Mouse (Mus musculus) megakaryocyte, adult 5-6 weeks (primary cell): ENCODE results near the gene Prss12. TPM values are rescaled to one million over a fixed set of nuclear protein-coding genes. Genes with fewer than 3 reads are reported as not detected.
A peak's percentile ranks its signal among the peaks of the same experiment; 100 is the strongest.
"Not testable (repeated sequence)": the region's sequence is repeated elsewhere in the genome, so short reads cannot be mapped to it uniquely, and the experiment has no call there.

Experiments used
- ATAC-seq: 2 replicates; pipeline ENCODE4 v1.8.0; 2016; ENCODE audit warnings: mild to moderate bottlenecking, inconsistent platforms; ENCODE audit not compliant: poor library complexity, severe bottlenecking
- total RNA-seq, 2 experiments: library from RNA; stranded (forward) in 1 of 2; stranded (reverse) in 1 of 2; fragments of 153-499, 151-499 nt in 1 of 2; fragments of 221-1000, 200-1000 nt in 1 of 2; gene quantifications; 2 replicates each; pipeline versions ENCODE4 v1.2.3 to v1.2.4; 2015 to 2017

Gene Prss12
- total RNA-seq, 2 experiments from 2014 or later: 0.26 TPM; not detected in 1

DNA sequence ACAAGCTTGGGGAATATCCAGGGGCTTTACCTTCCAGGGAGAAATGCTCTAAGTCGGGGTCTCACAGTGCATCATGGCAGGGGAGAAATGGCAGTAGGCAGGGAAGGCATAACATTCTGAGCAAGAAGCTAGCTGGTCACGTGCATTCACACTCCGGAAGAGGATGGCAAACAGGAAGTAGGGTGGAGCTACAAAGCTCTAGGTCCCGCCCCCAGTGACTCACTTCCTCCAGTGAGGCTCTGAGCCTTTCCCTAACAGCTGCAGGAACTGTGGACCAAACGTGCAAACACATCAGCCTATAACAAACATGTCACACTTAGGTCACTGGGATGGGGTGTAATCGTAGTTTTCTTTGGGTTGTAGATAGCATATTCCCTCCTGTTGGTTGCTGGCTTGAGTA, 15.6 kb downstream of the Prss12 start:
- ATAC-seq: no peak

DNA sequence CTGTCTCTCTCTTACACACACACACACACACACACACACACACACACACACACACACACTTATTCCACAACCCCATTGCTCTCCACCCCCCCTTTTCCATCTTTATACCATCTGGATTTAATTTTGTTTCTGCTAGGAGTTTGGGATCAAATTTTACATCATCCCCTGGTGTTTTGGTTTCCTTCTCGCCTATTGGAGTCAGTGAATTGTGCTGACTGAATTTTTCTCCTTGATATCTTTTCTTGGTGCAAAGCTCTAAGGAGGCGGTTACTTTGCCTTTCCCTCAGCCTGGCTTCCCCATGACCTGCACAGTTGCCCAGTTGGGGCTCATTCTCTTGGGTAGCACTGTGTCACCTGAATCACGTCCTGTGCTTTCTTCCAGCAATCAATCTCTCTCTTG, 30.1 kb downstream of the Prss12 start:
- ATAC-seq: no peak

DNA sequence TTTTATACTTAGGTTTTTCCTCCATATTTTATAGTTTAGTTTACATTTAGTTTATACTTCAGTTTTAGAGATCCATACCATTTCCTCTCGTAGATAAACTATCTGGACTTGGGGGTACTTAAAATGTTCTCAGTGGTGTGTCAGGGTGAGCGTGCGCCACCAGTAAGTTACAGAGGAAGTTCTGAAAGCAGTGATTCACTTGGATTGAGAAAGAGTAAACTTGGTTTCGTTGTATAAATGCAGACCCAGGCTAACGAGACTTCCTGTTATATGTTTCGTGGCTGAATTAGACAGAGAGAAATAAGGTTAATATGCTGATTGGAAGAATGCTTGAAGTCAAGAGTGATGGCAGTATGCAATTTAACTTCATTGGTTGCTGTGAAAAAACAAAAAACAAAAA, 34.6 kb downstream of the Prss12 start:
- ATAC-seq: peak; percentile 97

DNA sequence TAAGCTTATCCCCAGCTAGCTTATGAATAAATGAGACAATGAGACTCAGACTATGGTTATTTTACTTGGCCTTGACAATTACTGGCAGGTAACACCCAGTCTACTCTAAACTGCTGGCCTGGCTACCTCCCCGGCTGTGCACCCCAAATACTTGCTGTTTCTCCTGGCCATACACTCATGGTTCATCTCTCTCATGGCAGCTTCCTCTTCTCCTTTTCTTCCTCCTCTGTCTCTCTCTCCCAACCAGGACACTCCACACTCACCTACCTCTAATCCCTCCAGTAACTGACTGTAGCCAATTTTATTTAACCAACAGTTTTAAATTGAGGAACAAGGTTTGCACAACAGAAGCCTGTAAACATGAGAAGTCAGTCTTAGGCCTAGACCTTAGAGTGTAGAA, 45.1 kb downstream of the Prss12 start:
- 0 out of 2 replicates have a peak, but pooled peaks have one; percentile 3 for ATAC-seq

DNA sequence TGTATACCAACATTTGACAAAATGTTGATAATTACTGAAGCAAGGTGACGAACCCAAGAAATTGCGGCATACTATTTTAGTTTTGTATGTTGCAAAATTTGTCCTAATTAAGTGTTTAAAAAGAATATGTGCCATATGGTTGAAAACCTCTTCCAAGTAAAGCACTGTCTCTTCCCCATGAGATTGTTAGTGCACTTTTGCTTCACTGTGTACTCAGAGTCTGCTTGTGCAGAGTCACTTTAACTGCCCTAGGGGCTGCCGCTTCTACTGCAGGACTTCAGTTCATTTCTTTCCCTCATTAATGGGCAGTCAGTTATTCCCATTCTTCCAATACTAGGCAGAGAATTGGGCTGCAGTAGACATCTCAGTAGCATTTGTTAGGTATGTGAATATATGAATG, 46.5 kb downstream of the Prss12 start:
- ATAC-seq: no peak

DNA sequence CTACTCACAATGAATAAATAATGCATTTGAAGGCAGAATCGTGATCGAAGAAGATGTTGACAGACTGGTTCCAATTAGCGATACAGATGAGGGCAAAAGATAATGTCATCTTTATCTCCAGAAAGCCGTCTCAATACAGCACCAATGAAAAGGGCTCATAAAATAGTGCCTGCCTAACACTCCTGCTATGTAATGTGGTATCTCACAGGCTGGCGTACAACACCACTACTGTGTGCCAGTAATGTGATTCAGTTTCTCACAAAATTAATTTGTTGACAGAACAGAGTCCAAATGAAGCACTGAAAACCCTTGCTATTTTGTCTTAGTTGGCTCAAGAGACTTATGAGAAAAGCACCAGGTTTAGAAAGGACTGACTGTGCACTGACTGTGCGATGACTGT, 48.4 kb downstream of the Prss12 start:
- no peak for ATAC-seq

DNA sequence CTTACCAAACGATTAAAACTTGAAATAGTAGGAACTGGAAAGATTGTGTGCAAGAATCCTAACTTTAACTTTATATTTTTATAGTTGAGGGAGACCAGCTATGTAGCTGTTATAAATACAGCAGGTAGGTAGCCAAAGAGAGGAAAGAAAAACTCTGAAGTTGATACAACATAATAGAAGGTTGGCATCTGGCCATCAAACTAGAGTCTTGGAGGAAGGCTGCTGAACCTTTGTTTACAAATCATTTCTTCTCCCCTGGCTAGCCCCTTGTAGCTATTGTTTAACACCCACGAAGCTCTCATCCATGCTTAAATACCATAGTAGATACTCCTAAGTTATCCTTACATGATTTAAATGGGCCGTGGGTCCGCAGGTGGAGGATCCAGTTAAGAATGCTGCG, 52.1 kb downstream of the Prss12 start:
- ATAC-seq: no peak

DNA sequence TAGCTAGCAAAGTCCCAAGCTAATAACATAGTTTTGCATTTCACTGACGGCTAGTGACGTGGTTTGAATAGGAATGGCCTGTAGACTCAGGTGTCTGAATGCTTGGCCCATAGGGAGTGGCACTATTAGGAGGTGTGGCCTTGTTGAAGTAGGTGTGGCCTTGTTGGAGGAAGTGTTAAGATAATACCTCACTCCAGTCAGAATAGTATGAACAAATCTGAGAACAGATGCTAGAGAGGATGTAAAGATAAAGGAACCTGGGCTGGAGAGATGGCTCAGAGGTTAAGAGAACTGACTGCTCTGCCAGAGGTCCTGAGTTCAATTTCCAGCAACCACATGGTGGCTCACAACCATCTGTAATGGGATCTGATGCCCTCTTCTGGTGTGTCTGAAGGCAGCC, 55.1 kb downstream of the Prss12 start:
- ATAC-seq: not testable (repeated sequence)

DNA sequence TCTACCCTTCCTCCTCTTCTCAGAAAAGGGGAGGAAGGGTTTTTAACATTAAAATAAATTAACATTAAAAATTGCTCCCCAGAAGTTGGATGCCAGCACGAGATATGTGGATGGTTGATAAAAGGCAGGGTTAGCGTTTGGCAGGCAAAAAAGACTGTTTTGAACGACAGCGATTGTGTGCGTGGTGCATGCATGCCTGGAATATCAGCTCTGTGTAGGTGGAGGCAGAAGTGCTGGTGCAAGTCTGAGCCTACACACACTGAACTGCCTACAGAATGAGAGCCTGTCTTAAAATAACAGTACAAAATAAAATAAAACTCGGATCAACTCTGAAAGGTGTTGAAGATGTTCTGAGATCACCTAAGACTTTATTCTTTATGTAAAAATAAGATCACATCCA, 57.2 kb downstream of the Prss12 start:
- ATAC-seq: no peak

DNA sequence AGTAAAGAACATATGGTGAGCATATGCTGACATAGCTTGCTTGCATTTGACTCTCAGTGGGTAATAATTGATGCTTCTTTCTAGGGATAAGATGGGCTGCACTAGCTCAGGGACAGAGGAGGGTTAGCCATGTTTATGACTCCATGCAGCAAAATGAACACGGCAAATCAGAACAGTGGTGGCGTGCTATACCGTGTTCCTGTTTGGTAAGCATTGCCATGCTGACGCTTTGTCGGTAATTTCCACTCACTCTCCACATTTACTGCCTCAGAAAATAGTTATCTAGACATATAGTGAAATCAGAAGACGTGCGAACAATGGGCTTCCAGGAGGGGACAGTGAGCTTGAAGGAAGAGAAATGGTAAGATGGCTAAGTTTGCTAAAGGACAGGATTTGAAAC, 58.1 kb downstream of the Prss12 start:
- ATAC-seq: no peak

DNA sequence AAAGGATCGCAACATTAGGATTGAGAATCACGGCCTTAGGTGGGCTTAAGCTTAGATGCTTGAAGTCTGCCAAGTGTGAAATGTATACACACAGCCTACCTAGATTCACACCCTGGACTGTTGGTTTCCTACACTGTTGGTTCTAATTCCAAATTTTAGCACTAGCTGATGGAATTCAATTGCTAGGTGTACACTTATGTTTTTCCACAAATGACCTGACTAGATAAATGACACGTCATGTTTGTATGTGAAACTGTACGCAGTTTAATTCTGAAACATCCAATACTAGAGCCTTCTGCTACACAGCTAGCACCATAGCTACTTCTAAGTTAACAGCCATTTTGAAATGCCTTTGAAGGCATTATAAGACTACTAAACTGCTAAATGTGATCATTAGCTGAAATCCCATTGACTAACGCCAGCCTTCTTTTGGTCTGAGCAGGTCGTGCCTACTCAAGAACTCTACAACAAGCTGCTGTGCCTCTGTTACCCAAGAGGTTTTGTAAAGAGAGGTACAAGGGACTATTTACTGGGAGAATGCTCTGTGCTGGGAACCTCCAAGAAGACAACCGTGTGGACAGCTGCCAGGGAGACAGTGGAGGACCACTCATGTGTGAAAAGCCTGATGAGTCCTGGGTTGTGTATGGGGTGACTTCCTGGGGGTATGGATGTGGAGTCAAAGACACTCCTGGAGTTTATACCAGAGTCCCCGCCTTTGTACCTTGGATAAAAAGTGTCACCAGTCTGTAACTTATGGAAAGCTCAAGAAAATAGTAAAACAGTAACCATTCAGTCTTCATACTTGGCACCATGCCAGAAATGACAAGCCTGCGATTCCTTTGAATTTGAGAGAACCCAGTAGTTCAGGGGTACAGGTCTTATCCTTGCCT, 59.3 kb downstream of the Prss12 start:
- ATAC-seq: no peak

DNA sequence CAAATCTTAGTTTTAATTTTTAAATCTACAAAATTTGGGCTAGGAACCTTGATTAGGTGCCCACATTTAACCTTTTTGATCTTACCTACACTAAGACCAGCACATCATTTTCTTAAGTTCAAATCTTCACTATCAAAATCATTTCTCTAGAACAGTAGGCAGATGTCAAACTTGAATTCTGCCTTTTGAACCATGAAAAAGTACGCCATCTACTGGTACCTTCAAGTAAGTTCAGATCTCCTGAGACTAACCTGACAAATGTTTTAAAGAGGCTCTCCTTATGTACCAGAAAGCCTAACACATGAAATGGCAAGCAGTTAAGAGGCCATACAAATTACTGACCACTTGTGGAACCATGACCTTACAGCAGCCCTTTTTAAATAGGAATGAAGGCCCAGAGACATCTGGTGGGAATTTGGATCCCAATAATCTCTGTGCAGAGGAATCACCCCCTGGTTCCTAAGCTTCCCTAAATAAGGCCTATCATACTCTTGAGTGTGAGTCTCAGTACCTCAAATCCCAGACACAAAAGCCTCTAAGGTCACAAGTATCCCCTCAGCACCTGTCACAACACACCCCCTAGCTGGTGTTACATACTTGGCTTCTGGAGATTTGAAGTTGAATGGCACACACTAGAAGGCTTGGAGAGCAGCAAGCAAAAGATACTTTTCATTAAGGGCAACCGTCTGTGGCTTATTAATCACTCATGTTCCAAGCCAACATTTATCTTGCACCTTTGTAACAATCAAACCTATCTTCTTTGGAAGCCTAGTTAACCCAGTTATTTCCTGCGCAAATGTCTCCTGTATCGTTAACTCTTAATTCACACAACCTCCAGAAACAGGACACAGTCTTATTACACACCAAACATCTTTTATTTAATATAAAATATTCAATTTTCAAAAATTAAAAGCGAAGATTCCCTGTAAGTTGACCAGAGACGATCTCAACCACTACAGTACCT, 60.3 kb downstream of the Prss12 start:
- no peak for ATAC-seq

DNA sequence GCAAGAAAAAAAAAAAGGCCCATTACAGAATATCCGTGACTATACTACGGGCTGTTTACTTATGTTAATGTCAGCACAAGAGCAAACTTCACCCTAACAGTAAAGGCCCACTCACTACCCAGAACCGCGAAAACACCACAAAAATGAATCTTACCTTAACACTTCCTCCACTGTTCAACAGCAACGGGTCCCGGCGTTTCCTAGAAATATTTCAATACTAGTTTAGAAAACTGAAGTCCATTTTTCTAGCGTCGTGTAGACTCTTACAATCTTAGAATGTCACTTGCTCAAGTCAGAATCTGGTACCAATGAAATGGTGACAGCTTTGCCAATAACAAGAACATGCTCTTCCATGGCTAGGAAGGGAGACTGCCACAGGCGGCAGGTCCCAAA, 60.9 kb downstream of the Prss12 start:
- no peak for ATAC-seq

DNA sequence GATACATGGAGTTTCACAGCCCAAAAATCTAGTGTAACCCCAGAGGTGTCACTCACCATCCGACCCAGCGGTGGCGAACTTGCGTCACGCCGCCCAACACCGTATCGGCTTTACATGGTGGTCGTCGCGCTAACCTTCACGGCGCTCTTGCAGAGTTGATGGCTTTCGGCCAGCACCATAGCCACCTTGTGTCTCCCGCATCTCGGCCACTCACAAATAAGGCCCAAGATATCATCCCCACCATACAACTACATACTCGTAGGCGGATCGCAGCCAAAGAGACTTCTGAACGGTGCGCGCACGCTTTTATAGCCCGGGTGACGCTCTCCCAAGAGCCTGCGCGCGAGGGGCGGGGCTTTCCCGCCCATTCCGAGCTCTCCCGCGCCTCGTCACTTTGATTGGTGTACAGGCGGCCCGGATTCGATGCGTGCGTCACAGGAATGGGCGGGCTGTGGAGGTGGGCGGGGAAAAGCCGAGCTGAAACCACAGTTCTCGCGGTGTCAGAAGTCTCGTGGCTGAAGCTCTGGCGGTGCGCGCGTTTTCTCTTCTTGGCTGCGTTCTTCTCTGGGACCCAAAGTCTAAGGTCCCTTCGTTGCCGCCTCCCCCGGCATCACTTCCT, 61.5 kb downstream of the Prss12 start:
- peak; percentile 78 for ATAC-seq

DNA sequence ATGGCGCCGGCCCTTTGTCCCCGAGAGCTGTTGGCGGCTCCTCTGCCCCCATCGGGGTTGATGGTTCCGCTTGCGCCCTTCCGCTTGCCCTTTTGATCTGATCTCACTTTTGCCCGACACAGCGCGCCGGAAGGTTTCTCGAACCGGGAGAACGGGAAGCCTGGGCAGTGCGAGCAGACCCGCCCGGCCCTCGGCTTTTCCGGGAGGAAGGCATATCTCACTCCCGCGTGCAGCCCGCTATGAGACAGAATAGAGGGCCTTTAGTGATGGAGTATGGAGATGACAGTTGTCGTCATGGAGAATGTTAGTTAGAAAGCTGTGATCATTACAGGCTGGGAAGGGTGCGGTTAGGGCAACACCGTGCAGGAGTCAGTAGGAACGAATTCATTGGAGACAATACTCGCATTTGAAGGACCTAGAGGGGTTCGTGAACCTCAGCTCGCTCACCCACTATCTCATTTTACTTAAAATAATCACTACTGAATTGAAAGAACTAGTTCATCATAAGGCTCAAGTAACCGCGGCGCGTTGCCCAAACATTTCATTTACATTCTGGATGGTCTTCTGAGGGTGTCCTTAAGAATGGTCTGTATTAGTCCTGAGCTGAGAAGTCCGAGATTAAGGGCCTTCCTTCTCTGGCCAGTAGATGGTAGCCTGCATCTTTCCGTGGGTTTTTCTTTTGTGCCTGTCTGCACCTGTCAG, 62.1 kb downstream of the Prss12 start:
- peak; percentile 6 for ATAC-seq

DNA sequence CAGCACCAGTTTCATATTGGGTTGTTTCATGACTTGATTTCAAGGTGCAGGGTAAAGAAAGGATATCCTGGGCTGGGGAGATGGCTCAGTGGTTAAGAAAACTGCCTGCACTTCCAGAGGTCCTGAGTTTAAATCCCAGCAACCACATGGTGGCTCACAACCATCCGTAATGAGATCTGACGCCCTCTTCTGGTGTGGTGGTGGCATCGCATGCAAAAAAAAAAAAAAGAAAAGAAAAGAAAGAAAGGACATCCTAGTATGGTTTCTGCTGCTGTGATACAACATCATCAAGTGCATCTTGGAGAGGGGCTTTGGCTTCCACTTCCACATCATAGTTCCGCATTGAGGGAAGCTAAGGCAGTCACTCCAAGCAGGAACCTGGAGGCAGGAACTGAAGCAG, 65.1 kb downstream of the Prss12 start:
- no peak for ATAC-seq

DNA sequence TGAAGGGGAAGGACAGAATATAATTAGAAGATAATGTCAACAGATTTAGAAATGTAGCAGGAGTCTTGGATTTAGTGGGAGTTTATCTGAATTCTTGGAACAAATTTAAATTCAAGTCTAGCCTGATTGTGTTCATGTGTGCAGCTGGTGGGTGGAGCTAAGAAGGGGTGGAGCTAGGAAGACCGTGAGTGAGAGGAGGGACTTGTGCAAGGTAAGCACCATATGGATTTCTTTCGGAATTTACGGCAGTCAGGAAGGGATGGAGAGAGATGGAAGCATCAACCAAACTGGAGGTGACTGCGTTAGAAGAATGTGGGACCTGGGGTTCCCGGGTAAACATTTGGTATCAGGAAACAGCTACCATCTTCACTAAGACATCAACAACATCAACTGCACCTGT, 68.2 kb downstream of the Prss12 start:
- peak; percentile 31; the same call in 1 of the 2 replicates for ATAC-seq

DNA sequence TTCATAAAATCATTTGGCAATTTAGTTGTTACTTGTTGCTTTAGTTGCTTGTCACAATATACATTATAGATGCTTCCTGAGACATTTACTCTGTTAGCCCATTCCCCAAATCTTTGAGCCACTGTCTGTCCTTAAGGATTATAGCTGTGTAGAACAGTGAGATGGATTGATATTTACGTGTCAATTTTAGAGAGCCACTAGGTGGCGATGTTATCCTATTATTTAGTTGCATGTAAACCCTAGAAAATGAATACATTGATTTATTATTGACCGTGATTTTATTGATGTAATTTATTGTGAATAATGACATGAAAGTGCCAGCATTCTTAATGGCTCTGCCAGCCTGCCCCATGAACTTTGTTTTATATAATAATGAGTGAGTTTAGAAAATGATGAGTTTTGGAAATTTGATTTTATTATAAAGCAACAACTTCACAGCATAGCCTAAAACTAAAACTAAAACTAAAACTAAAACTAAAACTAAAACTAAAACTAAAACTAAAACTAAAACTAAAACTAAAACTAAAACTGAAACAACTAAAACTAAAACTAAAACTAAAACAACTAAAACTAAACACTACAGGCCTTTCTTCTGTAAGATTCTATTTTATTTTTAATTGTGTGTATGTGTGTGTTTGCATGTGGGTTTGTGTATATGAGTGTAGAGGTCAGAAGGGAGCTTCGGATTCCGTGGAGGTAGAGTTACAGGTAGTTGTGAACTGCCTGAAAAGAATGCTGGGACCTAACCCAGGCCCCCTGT, 69.1 kb downstream of the Prss12 start:
- peak; percentile 69 for ATAC-seq

DNA sequence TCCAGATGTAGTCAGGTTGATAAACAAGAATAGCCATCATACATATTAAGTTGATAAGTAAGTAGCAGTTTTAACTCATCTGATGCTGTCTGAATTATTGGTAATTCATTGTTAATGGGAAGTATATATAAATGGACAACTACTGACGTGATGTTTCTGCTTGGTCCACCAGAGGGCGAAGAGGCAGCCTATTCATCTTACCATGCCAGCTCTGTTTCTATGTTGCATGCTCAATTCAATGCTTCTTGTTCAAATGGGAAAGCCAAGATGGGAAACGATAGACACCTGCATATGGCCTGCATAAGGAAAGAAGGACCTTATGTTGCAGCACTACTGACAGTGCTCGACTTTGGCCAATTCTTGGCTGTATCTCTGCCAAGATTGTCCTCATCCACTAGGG, 70.1 kb downstream of the Prss12 start:
- ATAC-seq: peak; percentile 66
